Mouse (Mus musculus): ENCODE results near the gene Pin1rt1.
A peak's percentile ranks its signal among the peaks of the same experiment; 100 is the strongest.

The Pin1rt1 gene

GRCm38 (mm10) chr2:104716279-104716678, at the start of gene Pin1rt1:
TSS of gene Pin1rt1 (minus strand) at chr2:104716379.
- no peak for DNase-seq

DNA sequence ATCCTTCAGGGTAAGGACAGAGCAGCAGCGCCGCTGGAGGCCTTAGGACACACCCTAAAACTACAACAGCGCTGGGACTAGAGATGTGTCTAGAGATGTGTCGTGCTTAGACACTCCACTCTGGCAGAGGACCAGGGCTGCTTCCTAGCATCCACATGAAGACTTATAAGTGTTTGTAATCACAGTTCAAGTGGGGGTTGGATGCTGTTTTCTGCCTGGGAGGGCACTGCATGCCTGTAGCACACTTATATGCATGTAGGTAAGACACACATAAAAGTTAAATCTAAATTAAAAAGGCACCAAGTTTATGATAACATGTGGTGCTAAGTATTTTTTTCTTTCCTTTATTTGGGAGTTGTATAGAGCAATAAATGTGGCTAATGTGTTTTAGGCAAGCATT, 47.8 kb upstream of the Pin1rt1 start:
- peak; percentile 56 for DNase-seq

DNA sequence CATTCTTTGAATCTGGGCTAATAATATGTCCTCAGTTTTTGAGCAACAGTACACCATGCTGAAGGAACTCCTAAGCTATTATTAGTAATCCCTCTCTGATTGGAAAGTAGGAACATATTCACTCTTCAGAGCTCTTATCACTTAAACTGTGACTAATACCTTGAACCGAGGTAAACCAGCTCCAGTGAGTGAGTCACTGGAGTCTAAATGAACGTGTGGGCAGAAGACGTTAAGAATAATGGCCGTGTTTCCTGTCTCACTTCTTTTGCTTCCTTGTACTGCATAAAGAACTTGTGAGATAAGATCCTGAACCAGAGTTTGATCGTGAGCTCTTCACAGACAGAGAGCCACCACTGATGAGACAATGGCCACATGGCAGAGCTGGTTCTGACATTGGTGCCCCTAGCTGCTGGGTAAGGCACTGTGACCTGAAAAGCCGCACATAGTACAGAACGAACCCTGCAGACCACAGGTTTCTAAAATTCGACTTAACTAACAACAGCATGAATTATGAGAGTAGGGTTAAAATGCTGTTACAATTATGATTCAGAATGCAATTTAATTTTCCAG, 47.0 kb upstream of the Pin1rt1 start:
- DNase-seq, result peak; percentile 46

DNA sequence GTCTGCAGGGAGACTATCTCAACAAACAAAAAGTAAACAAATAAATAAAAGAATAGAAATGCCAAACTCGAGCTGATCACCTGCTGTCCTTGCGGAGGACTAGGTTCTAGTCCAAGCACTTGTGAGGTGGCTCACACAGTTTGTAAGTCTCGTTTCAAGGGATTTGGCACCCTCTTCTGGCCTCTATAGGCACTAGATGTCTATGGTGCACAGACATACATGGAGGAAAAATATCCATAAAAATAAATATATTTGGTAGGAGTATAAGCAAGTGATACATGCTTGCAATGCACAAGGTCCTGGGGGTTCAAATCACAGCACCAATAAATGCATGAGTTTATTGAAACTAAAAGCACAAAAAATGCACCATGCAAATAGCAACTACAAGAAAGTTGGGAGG, 34.4 kb upstream of the Pin1rt1 start:
- peak; percentile 66 for DNase-seq

DNA sequence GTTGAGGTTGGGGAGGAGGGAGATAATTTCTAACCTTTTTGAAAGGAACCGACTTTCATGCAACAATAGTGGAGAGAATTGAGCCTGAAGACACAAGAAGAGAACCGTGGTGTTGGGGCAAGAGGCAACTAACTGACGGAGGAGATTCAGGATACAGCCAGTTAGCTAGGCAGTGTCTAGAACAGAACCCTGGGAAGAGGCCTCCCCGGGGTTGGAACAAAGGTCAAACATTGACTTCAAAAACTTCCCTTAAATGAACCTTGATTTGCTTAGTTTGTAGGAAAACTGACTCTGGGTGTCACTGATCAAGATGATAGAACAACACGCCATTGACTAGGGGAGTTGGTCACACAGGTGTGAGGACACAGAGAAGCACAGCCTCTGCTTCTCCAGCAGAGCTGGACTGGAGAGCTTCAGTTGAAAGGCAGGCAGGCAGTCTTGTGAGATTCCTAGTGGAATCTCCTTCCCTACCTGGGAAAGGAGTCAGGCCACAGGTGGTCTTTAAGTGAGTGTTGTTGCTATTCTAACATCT, 32.5 kb upstream of the Pin1rt1 start:
- DNase-seq, result peak; percentile 31

GRCm38 (mm10) chr2:104746251-104746650, 30.1 kb upstream of the Pin1rt1 start:
- peak; percentile 81 for DNase-seq

DNA sequence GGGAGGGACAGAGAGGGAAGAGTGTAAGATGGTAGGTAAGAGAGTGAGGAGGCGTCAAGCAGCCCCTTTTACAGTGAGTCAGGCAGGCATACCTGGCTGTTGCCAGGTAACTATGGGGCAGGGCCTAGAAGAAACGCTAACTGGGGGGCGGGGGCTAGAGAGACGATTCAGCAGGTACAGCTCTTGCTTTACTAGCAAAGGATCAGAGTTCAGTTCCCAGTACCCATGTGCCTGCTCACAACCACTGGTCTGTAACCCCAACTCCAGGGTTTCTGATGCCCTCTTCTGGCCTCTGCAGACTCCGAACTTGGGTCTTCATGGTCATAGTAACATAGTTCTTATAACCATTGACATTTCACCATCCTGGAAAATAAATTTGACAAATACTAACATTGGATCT, 27.8 kb upstream of the Pin1rt1 start:
- DNase-seq, result no peak

DNA sequence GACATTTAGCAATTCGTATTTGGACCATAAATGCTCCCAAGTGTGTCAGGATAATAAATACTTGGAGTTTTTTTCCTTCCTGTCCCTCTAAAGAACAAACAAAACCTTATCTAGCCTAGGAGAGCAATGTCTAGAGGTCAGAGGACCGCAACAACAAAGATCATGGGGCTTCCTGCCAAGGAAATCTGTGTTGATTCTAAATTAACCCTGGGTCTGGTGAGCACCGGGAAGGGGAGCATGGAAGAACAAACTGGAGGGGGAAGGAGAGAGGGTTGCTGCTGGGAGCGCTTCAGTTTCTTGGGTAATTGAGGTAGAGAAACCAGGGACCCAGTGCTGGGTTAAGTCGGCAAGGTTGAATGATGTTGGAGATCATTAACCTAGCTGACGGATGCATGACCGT, 27.0 kb upstream of the Pin1rt1 start:
- DNase-seq, result peak; percentile 64

- peak; percentile 98 for DNase-seq
Observed at GRCm38 (mm10) chr2:104742741-104743064, 26.5 kb upstream of the Pin1rt1 start, which contains the start of gene Depdc7. TSS of gene Depdc7 (minus strand) at chr2:104742878.

DNA sequence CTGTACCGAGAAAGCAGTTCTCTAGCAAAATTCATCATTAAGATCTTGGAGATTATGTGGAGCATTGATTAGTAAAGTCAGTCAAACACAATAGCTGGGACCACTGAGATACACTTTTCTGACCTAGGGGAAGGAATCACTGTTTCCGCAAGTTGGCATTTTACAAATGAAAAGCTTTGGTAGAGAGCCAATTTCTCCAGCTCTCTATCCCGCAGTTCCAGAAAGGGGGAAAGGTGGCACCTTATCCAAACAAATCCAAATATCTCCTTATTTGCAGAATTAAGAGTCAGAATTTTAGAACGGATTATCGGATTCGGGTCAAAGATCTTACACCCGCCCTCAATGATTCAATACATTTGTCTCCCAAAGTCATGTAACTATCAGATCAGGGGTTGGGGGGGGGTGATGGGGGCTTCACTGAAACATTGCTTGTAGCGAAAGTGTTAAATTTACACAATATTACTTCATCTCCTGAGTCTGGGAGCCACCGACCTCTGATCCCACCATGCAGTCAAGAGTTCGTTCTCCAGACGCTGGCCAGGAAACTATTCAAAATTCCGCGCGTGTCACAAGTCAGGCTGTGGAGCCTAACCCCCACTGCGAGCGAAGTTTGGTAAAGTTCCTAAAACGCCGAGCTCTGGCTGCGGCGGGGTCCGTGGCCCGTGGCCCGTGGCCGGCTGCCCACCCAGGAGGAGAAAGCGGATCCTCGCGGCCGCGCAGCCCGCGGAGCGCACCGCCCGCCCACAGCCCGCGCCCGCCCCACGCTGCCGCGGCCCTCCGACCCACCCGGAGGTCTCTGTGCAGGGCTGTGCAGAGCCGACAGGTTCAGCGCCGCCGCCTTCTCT, 25.9 kb upstream of the Pin1rt1 start:
- DNase-seq, result peak; percentile 59

- DNase-seq, result peak; percentile 39
Observed at GRCm38 (mm10) chr2:104741015-104741758, 25.0 kb upstream of the Pin1rt1 start.

- DNase-seq, result peak; percentile 78
Observed at GRCm38 (mm10) chr2:104740248-104740949, 24.2 kb upstream of the Pin1rt1 start.

DNA sequence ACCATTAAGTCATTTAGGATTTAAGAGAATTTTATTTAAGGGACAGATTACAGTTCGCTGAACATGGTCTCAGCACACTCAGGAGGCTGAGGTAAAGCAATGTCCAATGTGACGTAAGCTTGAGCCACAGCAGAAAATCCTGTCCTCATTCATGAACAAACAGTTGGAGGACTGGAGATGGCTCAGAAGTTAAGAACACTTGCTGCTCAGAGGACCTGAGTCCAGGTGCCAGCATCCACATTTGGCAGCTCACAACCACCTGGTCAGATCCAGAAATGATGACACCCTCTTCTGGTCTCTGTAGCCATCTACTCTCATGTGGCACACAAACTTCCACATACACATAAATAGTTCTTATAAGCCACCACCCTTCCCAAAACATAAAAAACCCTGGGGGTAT, 23.5 kb upstream of the Pin1rt1 start:
- peak; percentile 52 for DNase-seq

GRCm38 (mm10) chr2:104736241-104736640, 20.1 kb upstream of the Pin1rt1 start:
- peak; percentile 73 for DNase-seq

- DNase-seq, result peak; percentile 11
Observed at GRCm38 (mm10) chr2:104732562-104733256, 16.5 kb upstream of the Pin1rt1 start.

GRCm38 (mm10) chr2:104732033-104732444, 15.9 kb upstream of the Pin1rt1 start:
- peak; percentile 96 for DNase-seq

- DNase-seq, result no peak
Observed at GRCm38 (mm10) chr2:104727369-104727768, 11.2 kb upstream of the Pin1rt1 start.

GRCm38 (mm10) chr2:104722021-104722420, 5.8 kb upstream of the Pin1rt1 start:
- DNase-seq, result peak; percentile 7

- DNase-seq, result peak; percentile 62
Observed at GRCm38 (mm10) chr2:104717827-104718226, 1.6 kb upstream of the Pin1rt1 start.

- DNase-seq, result peak; percentile 92
Observed at GRCm38 (mm10) chr2:104717231-104717735, 1.1 kb upstream of the Pin1rt1 start.

DNA sequence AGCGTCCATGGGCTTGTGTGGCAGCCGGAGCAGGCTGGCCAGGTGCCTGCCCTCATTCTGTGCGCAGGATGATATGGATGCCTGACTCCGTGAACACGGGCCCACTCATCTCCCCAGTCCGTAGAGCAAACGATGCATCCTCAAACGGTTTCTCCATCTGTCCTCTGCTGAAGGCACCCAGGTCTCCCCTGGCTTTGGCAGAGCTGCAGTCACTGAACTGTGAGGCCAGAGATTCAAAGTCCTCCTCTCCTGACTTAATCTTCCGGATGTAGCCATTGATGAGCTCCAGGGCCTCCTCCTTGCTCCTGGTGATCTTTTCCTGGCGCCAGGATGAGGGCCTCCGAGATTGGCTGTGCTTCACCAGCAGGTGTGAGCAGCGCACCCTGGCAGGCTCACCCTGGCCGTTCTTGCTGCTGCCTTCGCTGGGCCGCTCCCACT, 1.9 kb downstream of the Pin1rt1 start:
- DNase-seq, result peak; percentile 84

DNA sequence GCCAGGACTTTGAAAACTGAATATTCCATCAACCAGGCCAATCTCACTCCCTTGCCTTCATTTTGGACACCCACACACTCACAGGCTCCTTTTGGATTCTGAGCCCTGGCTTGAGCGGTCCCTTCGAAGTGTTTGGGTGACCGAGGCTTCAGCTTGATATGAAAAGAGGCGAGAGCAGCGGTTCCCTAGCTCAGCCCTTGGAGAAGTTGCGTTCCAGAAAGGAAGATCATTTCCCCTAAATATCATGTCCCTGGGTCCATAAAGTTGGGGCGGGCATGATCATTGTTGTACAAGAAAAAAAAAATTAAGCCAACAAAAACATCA, 3.7 kb downstream of the Pin1rt1 start:
- DNase-seq, result no peak

All from heart, adult 11 months (tissue).